In the genomic region with DNA sequence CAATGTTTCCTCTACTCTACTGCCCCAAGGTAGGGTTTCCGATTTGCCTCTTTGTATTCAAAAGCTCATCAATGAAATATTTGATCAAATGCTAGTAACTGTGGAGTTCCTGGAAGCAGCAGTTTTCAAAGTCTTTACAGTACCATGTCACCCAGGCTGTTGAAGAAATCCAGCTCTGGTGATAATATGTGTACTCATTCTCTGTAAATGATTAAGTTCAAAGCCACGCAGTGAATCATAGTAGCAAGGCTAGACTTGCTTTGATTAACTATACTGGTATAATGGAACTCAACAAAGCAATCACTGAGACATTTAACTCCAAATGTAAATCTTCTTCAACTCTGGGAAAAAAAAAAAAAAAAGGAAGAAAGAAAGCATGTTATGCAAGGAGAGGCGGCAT, we compare ENCODE assay signal across 26 mouse cellular contexts.
"Had no signal": no experiment of that assay in that cellular context is flagged by ENCODE, and none has a peak within 500 bp of the region (broad histone marks: within the 10 kb centered on the region; RNA-seq: fewer than 3 reads in every experiment).

No protein-coding gene starts in this region.

- H3K4me2 ChIP-seq: heart, embryonic 11.5 days; heart, embryonic 13.5 days; heart, embryonic 15.5 days; hindbrain, embryonic 13.5 days; hindbrain, embryonic 15.5 days; kidney, embryonic 15.5 days; limb, embryonic 13.5 days; limb, embryonic 15.5 days; liver, embryonic 12.5 days had no signal

- H3K4me1 ChIP-seq: heart, embryonic 13.5 days; heart, embryonic 15.5 days; hindbrain, embryonic 13.5 days; hindbrain, embryonic 15.5 days; liver, embryonic 12.5 days had no signal

- H3K36me3 ChIP-seq: heart, embryonic 13.5 days; heart, embryonic 15.5 days; hindbrain, embryonic 13.5 days; hindbrain, embryonic 15.5 days; kidney, embryonic 15.5 days; limb, embryonic 13.5 days; limb, embryonic 15.5 days; liver, embryonic 12.5 days had no signal

- H3K27ac ChIP-seq: heart, adult 2 months; heart, embryonic 13.5 days; heart, embryonic 15.5 days; hindbrain, embryonic 13.5 days; hindbrain, embryonic 15.5 days; hindbrain, postnatal 0 days; kidney, embryonic 15.5 days; kidney, postnatal 0 days; limb, embryonic 13.5 days; limb, embryonic 15.5 days; liver, embryonic 12.5 days; liver, embryonic 14.5 days had no signal

- H3K4me3 ChIP-seq: heart, adult 2 months; heart, embryonic 13.5 days; heart, embryonic 15.5 days; hindbrain, embryonic 13.5 days; hindbrain, embryonic 15.5 days; kidney, embryonic 15.5 days; limb, embryonic 13.5 days; limb, embryonic 15.5 days; liver, embryonic 12.5 days had no signal

- DNase-seq: gastrocnemius, postnatal 14 days; gastrocnemius, postnatal 36 days; heart, adult 11 months; heart, adult 2 months; heart, postnatal 14 days; heart, postnatal 36 days; kidney, adult 11 months; kidney, adult 2 months; kidney, adult 9 months; kidney, postnatal 14 days; kidney, postnatal 36 days; layer of hippocampus, adult 9-11 months; layer of hippocampus, postnatal 36 days; left cerebral cortex, postnatal 4 days had no signal

- H3K9ac ChIP-seq: heart, embryonic 13.5 days; heart, embryonic 15.5 days; hindbrain, embryonic 13.5 days; hindbrain, embryonic 15.5 days; kidney, embryonic 15.5 days; limb, embryonic 13.5 days; limb, embryonic 15.5 days; liver, embryonic 12.5 days; liver, embryonic 14.5 days had no signal

- H3K27me3 ChIP-seq: heart, embryonic 13.5 days; heart, embryonic 15.5 days; hindbrain, embryonic 13.5 days; hindbrain, embryonic 15.5 days; kidney, embryonic 15.5 days; limb, embryonic 13.5 days; limb, embryonic 15.5 days; liver, embryonic 12.5 days had no signal

- H3K9me3 ChIP-seq: heart, embryonic 15.5 days; hindbrain, embryonic 13.5 days; hindbrain, embryonic 15.5 days; kidney, embryonic 15.5 days; limb, embryonic 13.5 days; limb, embryonic 15.5 days; liver, embryonic 12.5 days had no signal

- ATAC-seq: hindbrain, postnatal 0 days; liver, embryonic 12.5 days had no signal
